In the genomic region with DNA sequence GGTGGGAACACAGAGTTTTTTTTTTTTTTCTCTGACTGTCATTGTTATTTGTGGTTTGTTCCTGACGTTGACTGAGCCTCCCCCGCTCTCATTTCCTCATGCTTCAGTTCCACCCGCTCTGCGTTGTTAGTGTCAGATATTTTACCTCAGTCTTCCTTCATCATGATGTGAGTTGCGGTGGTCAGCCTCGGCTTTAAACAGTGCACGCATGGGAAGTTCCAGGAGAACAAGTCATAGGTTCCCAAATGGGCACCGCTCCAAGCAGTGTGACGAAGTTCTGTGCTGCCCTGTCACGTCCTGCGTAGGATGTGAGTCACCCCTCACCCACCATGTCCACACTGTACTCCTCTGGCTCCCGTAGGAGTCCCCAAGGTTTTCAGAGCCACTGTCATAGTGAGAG, we compare ENCODE assay signal across 9 mouse cellular contexts. TPM values are rescaled to one million over a fixed set of nuclear protein-coding genes. Genes with fewer than 3 reads are reported as not detected.
DNase-seq lines count a peak whose midpoint lies in the region; ATAC-seq and TF ChIP-seq lines count a peak whose summit lies in the region.
"Had no signal": no experiment of that assay in that cellular context is flagged by ENCODE, and none has a peak within 500 bp of the region (broad histone marks: within the 10 kb centered on the region; RNA-seq: fewer than 3 reads in every experiment).

No protein-coding gene starts in this region.

- H3K36me3 ChIP-seq in heart, postnatal 0 days (replicated peaks; ENCODE audit: control insufficient read depth, insufficient read depth, low read length), result no peaks in the 10 kb centered on the region
- no peaks in the 10 kb centered on the region for H3K36me3 ChIP-seq in thymus, adult 2 months (ENCODE audit: control insufficient read depth, insufficient read depth, low read length)
- H3K36me3 ChIP-seq: neural tube, embryonic 13.5 days had no signal

- no peaks in the 10 kb centered on the region for H3K9me3 ChIP-seq in heart, postnatal 0 days (replicated peaks; ENCODE audit: control insufficient read depth, low read length)
- H3K9me3 ChIP-seq: neural tube, embryonic 13.5 days had no signal

- intact Hi-C loops in gastrocnemius, postnatal 14 days (cut with DNase I; ENCODE audit: low total_unique reads), result no loop called here

- ATAC-seq in activated CD4-positive, CD25-positive, alpha-beta regulatory T cell, adult 4 months, result peak; percentile 91
- peak; percentile 84 for ATAC-seq in heart, postnatal 0 days (ENCODE audit: insufficient read depth, low read depth)

- H3K27ac ChIP-seq in heart, postnatal 0 days (ENCODE audit: low read depth), result peak overlapping the region; percentile 49
- peak overlapping the region; percentile 28 for H3K27ac ChIP-seq in thymus, adult 2 months (ENCODE audit: control insufficient read depth, insufficient read depth, low read length)
- H3K27ac ChIP-seq in layer of hippocampus, adult 2 months, result no peak overlapping the region
- H3K27ac ChIP-seq: neural tube, embryonic 13.5 days had no signal

- no peak for TF ChIP-seq CTCF in heart, postnatal 0 days (IDR thresholded peaks at IDR 0.05; ENCODE audit: low read depth)
- TF ChIP-seq CTCF in lung, adult 2 months (IDR thresholded peaks at IDR 0.05; ENCODE audit: insufficient read depth, low read length), result no peak
- no peak for TF ChIP-seq CTCF in thymus, adult 2 months (IDR thresholded peaks at IDR 0.05; ENCODE audit: borderline replicate concordance, control insufficient read depth, extremely low read depth, insufficient read depth, low read length, poor library complexity)
- no peak for TF ChIP-seq CTCF in layer of hippocampus, adult 2 months (conservative IDR thresholded peaks at IDR 0.05)

- peak; percentile 94 for DNase-seq in CD4-positive helper T cell, adult 2 months (ENCODE audit: low read depth, low spot score)
- DNase-seq in heart, postnatal 0 days (ENCODE audit: low spot score), result peak; percentile 34
- DNase-seq in lung, adult 2 months, result peak; percentile 10
- DNase-seq in thymus, adult 2 months, result peak; percentile 34
- no peak for DNase-seq in layer of hippocampus, adult 2 months (ENCODE audit: low spot score in 2 of 2)
- no peak for DNase-seq in gastrocnemius, postnatal 14 days
- DNase-seq in spleen, postnatal 4 days (ENCODE audit: low spot score in 2 of 2), result no peak

- H3K4me1 ChIP-seq in heart, postnatal 0 days (ENCODE audit: control insufficient read depth, insufficient read depth), result no peaks in the 10 kb centered on the region
- H3K4me1 ChIP-seq in lung, adult 2 months (ENCODE audit: control insufficient read depth, insufficient read depth, low read length), result no peaks in the 10 kb centered on the region
- H3K4me1 ChIP-seq in thymus, adult 2 months (replicated peaks; ENCODE audit: control insufficient read depth, insufficient read depth, low read length), result peaks cover 20% of the 10 kb centered on the region
- H3K4me1 ChIP-seq: neural tube, embryonic 13.5 days had no signal

- peak overlapping the region; percentile 41 for H3K4me2 ChIP-seq in heart, postnatal 0 days (ENCODE audit: low read depth, low read length)
- H3K4me2 ChIP-seq: neural tube, embryonic 13.5 days had no signal

- 31% methylated on average over 12 of the region's 12 CpGs for WGBS in heart, postnatal 0 days
- WGBS in lung, adult 2 months, result 30% methylated on average over 12 of the region's 12 CpGs
- 3% methylated on average over 12 of the region's 12 CpGs for WGBS in thymus, adult 2 months

- TF ChIP-seq POLR2A in lung, adult 2 months (IDR thresholded peaks at IDR 0.05; ENCODE audit: borderline replicate concordance, extremely low read depth, low read depth, low read length), result no peak
- no peak for TF ChIP-seq POLR2A in thymus, adult 2 months (IDR thresholded peaks at IDR 0.05; ENCODE audit: control insufficient read depth, extremely low read depth, insufficient read depth, low read length, poor library complexity)

- H3K27me3 ChIP-seq in heart, postnatal 0 days (ENCODE audit: control insufficient read depth, insufficient read depth, low read length), result no peaks in the 10 kb centered on the region
- no peaks in the 10 kb centered on the region for H3K27me3 ChIP-seq in thymus, adult 2 months (ENCODE audit: control insufficient read depth, insufficient read depth, low read length)
- H3K27me3 ChIP-seq: neural tube, embryonic 13.5 days had no signal

- no peak overlapping the region for H3K9ac ChIP-seq in heart, postnatal 0 days (replicated peaks; ENCODE audit: low read depth, low read length)
- H3K9ac ChIP-seq: neural tube, embryonic 13.5 days had no signal

- TF ChIP-seq EP300 in heart, postnatal 0 days (IDR thresholded peaks at IDR 0.05; ENCODE audit: low read depth), result 0 out of 2 replicates have a peak, but pooled peaks have one; percentile 43

- no peak overlapping the region; the same call in 1 of the 2 replicates for H3K4me3 ChIP-seq in heart, postnatal 0 days (ENCODE audit: low read depth, low read length)
- H3K4me3 ChIP-seq in lung, adult 2 months (replicated peaks; ENCODE audit: extremely low read depth, low read depth, low read length), result peak overlapping the region; percentile 55
- peak overlapping the region; percentile 37 for H3K4me3 ChIP-seq in thymus, adult 2 months (ENCODE audit: control insufficient read depth, insufficient read depth, low read length)
- H3K4me3 ChIP-seq in layer of hippocampus, adult 2 months, result no peak overlapping the region
- H3K4me3 ChIP-seq: neural tube, embryonic 13.5 days had no signal

RNA-seq across cellular contexts. Expression of gene Ramp3, which starts 36.9 kb away (rescaled TPM):
- 1 to 10 TPM; 8.0 to 8.6 TPM for polyA plus RNA-seq in activated CD4-positive, CD25-positive, alpha-beta regulatory T cell, adult 4 months (2017; shearing (Covaris generic))
- total RNA-seq in heart, postnatal 0 days (2014; rRNA removed; ENCODE audit: low replicate concordance), result 4.6 and 16.9 TPM in 2 replicates
- polyA plus RNA-seq in heart, postnatal 0 days (2015; fragmentation: Nextera tagmentation; extraction: Ambion mirVana), result 5.0 TPM in 2 replicates
- 8.3 and 8.7 TPM in 2 replicates for polyA plus RNA-seq in lung, adult 2 months (2012; rRNA removed)
- polyA plus RNA-seq in thymus, adult 2 months (2012; rRNA removed), result 7.8 and 9.0 TPM in 2 replicates
- 1 to 10 TPM; 6.1 to 7.6 TPM for total RNA-seq in layer of hippocampus, adult 2 months (2021)
- total RNA-seq in gastrocnemius, postnatal 14 days (2021), result under 1 TPM; 0.38 to 0.68 TPM

RNA-seq across cellular contexts. Expression of gene Wap, which starts 56.7 kb away (rescaled TPM):
- polyA plus RNA-seq in activated CD4-positive, CD25-positive, alpha-beta regulatory T cell, adult 4 months (2017; shearing (Covaris generic)), result not detected
- not detected in 2 replicates for total RNA-seq in heart, postnatal 0 days (2014; rRNA removed; ENCODE audit: low replicate concordance)
- not detected in 2 replicates for polyA plus RNA-seq in heart, postnatal 0 days (2015; fragmentation: Nextera tagmentation; extraction: Ambion mirVana)
- polyA plus RNA-seq in lung, adult 2 months (2012; rRNA removed), result not detected in 2 replicates
- polyA plus RNA-seq in thymus, adult 2 months (2012; rRNA removed), result 0.56 and 1.2 TPM in 2 replicates
- not detected for total RNA-seq in layer of hippocampus, adult 2 months (2021)
- total RNA-seq in gastrocnemius, postnatal 14 days (2021), result not detected
- polyA plus RNA-seq: neural tube, embryonic 13.5 days had no signal

Comparison
In these comparisons a context has a peak if more than half of its experiments do, and no peak if none do; other contexts are left out.
1. DNase-seq: peak in CD4-positive helper T cell, adult 2 months (single experiment), heart, postnatal 0 days (single experiment), lung, adult 2 months (single experiment) and thymus, adult 2 months (single experiment); none in layer of hippocampus, adult 2 months (0 of 2), gastrocnemius, postnatal 14 days (single experiment) and spleen, postnatal 4 days (0 of 2).
2. H3K4me3 ChIP-seq: peak in lung, adult 2 months (single experiment) and thymus, adult 2 months (single experiment); none in heart, postnatal 0 days (single experiment) and layer of hippocampus, adult 2 months (single experiment).